In genomic region chr6:112903226-112903625, GRCm38 (mm10) we compare ENCODE assay signal across 12 mouse cellular contexts. TPM values are rescaled to one million over a fixed set of nuclear protein-coding genes. Genes with fewer than 3 reads are reported as not detected.
A peak's percentile ranks its signal among the peaks of the same experiment; 100 is the strongest.
DNase-seq lines count a peak whose midpoint lies in the region; ATAC-seq and TF ChIP-seq lines count a peak whose summit lies in the region.
"Had no signal": no experiment of that assay in that cellular context is flagged by ENCODE, and none has a peak within 500 bp of the region (broad histone marks: within the 10 kb centered on the region; RNA-seq: fewer than 3 reads in every experiment).

No protein-coding gene starts in this region.

- H3K9me3 ChIP-seq in intestine, embryonic 14.5 days (ENCODE audit: control insufficient read depth, low read length): no peaks in the 10 kb centered on the region
- no peaks in the 10 kb centered on the region for H3K9me3 ChIP-seq in intestine, postnatal 0 days (ENCODE audit: control insufficient read depth)
- H3K9me3 ChIP-seq in embryonic facial prominence, embryonic 12.5 days: no peaks in the 10 kb centered on the region
- no peaks in the 10 kb centered on the region for H3K9me3 ChIP-seq in hindbrain, postnatal 0 days (ENCODE audit: low read length)
- H3K9me3 ChIP-seq in neural tube, embryonic 14.5 days (ENCODE audit: control insufficient read depth, low read length): no peaks in the 10 kb centered on the region

- no peak for TF ChIP-seq POLR2A in thymus, adult 2 months (IDR thresholded peaks at IDR 0.05; ENCODE audit: control insufficient read depth, extremely low read depth, insufficient read depth, low read length, poor library complexity)

- DNase-seq in intestine, embryonic 14.5 days (ENCODE audit: low spot score): no peak
- peak; percentile 32 for DNase-seq in hindbrain, postnatal 0 days (ENCODE audit: low spot score)
- no peak for DNase-seq in lung, postnatal 36 days
- DNase-seq in left cerebral cortex, adult 11 months (ENCODE audit: low spot score): no peak
- DNase-seq in thymus, adult 2 months: no peak
- DNase-seq: B cell, adult 2 months; cerebellum, adult 18-20 months; heart, postnatal 36 days; lung, adult 18-20 months had no signal

- no peak for TF ChIP-seq CTCF in intestine, postnatal 0 days (IDR thresholded peaks at IDR 0.05; ENCODE audit: low read depth)
- TF ChIP-seq CTCF in hindbrain, postnatal 0 days (IDR thresholded peaks at IDR 0.05; ENCODE audit: low read depth): no peak
- TF ChIP-seq CTCF in thymus, adult 2 months (IDR thresholded peaks at IDR 0.05; ENCODE audit: borderline replicate concordance, control insufficient read depth, extremely low read depth, insufficient read depth, low read length, poor library complexity): no peak

- H3K27ac ChIP-seq in intestine, embryonic 14.5 days (ENCODE audit: low read depth): peak overlapping the region; percentile 27; the same call in 1 of the 2 replicates
- H3K27ac ChIP-seq in intestine, postnatal 0 days (ENCODE audit: low read depth, low read length): no peak overlapping the region
- peak overlapping the region; percentile 60; the same call in 1 of the 2 replicates for H3K27ac ChIP-seq in embryonic facial prominence, embryonic 12.5 days
- peak overlapping the region; percentile 66; the same call in 1 of the 2 replicates for H3K27ac ChIP-seq in hindbrain, postnatal 0 days
- H3K27ac ChIP-seq in neural tube, embryonic 14.5 days (ENCODE audit: low read depth, low read length): peak overlapping the region; percentile 79
- H3K27ac ChIP-seq in thymus, adult 2 months (ENCODE audit: control insufficient read depth, insufficient read depth, low read length): no peak overlapping the region

- WGBS in intestine, embryonic 14.5 days: 13% methylated on average over 7 of the region's 7 CpGs
- 29% methylated on average over 7 of the region's 7 CpGs for WGBS in intestine, postnatal 0 days
- WGBS in embryonic facial prominence, embryonic 12.5 days: 18% methylated on average over 7 of the region's 7 CpGs
- 7% methylated on average over 7 of the region's 7 CpGs for WGBS in hindbrain, postnatal 0 days
- WGBS in neural tube, embryonic 14.5 days: 5% methylated on average over 7 of the region's 7 CpGs
- WGBS in thymus, adult 2 months: 90% methylated on average over 7 of the region's 7 CpGs

- no peak overlapping the region for H3K9ac ChIP-seq in intestine, embryonic 14.5 days (ENCODE audit: low read length)
- H3K9ac ChIP-seq in intestine, postnatal 0 days (ENCODE audit: low read depth, low read length): no peak overlapping the region
- H3K9ac ChIP-seq in embryonic facial prominence, embryonic 12.5 days: no peak overlapping the region
- H3K9ac ChIP-seq in hindbrain, postnatal 0 days (replicated peaks; ENCODE audit: low read length): no peak overlapping the region; the same call in 1 of the 2 replicates
- H3K9ac ChIP-seq in neural tube, embryonic 14.5 days (replicated peaks; ENCODE audit: low read depth, low read length): no peak overlapping the region; the same call in 1 of the 2 replicates

- peak overlapping the region; percentile 6; the same call in 1 of the 2 replicates for H3K4me2 ChIP-seq in intestine, embryonic 14.5 days (ENCODE audit: low read length)
- no peak overlapping the region for H3K4me2 ChIP-seq in intestine, postnatal 0 days (replicated peaks; ENCODE audit: low read depth)
- no peak overlapping the region for H3K4me2 ChIP-seq in embryonic facial prominence, embryonic 12.5 days (replicated peaks)
- no peak overlapping the region for H3K4me2 ChIP-seq in hindbrain, postnatal 0 days (ENCODE audit: low read depth, low read length)
- peak overlapping the region; percentile 9; the same call in 1 of the 2 replicates for H3K4me2 ChIP-seq in neural tube, embryonic 14.5 days (ENCODE audit: low read depth, low read length)

- no peak overlapping the region for H3K4me3 ChIP-seq in intestine, embryonic 14.5 days (ENCODE audit: low read depth, low read length)
- H3K4me3 ChIP-seq in intestine, postnatal 0 days (ENCODE audit: low read depth, low read length): no peak overlapping the region
- H3K4me3 ChIP-seq in embryonic facial prominence, embryonic 12.5 days: no peak overlapping the region
- no peak overlapping the region for H3K4me3 ChIP-seq in hindbrain, postnatal 0 days (ENCODE audit: low read length)
- H3K4me3 ChIP-seq in neural tube, embryonic 14.5 days (ENCODE audit: low read depth, low read length): no peak overlapping the region
- no peak overlapping the region for H3K4me3 ChIP-seq in thymus, adult 2 months (ENCODE audit: control insufficient read depth, insufficient read depth, low read length)

- H3K4me1 ChIP-seq in intestine, embryonic 14.5 days (replicated peaks; ENCODE audit: control insufficient read depth, insufficient read depth, low read length): peaks cover 12% of the 10 kb centered on the region
- no peaks in the 10 kb centered on the region for H3K4me1 ChIP-seq in intestine, postnatal 0 days (replicated peaks; ENCODE audit: control insufficient read depth, insufficient read depth, low read length)
- H3K4me1 ChIP-seq in embryonic facial prominence, embryonic 12.5 days: peaks cover 25% of the 10 kb centered on the region; the same call in 1 of the 2 replicates
- H3K4me1 ChIP-seq in hindbrain, postnatal 0 days (ENCODE audit: insufficient read depth, low read length): peaks cover 40% of the 10 kb centered on the region
- H3K4me1 ChIP-seq in neural tube, embryonic 14.5 days (ENCODE audit: control insufficient read depth, insufficient read depth, low read length): peaks cover 45% of the 10 kb centered on the region
- no peaks in the 10 kb centered on the region for H3K4me1 ChIP-seq in thymus, adult 2 months (replicated peaks; ENCODE audit: control insufficient read depth, insufficient read depth, low read length)

- peak; percentile 28; the same call in 1 of the 2 replicates for ATAC-seq in intestine, embryonic 14.5 days (replicated peaks; ENCODE audit: low FRiP score, low TSS enrichment, low read depth)
- no peak for ATAC-seq in intestine, postnatal 0 days
- 0 out of 2 replicates have a peak, but pooled peaks have one; percentile 10 for ATAC-seq in embryonic facial prominence, embryonic 12.5 days (ENCODE audit: insufficient number of reproducible peaks, insufficient read depth, low FRiP score, low TSS enrichment)
- ATAC-seq in hindbrain, postnatal 0 days: peak; percentile 44; the same call in 1 of the 2 replicates
- peak; percentile 67 for ATAC-seq in neural tube, embryonic 14.5 days (ENCODE audit: low read depth)

- H3K27me3 ChIP-seq in intestine, embryonic 14.5 days (replicated peaks; ENCODE audit: control insufficient read depth, insufficient read depth, low read length): no peaks in the 10 kb centered on the region
- H3K27me3 ChIP-seq in intestine, postnatal 0 days (replicated peaks; ENCODE audit: control insufficient read depth, insufficient read depth, low read length): no peaks in the 10 kb centered on the region
- H3K27me3 ChIP-seq in embryonic facial prominence, embryonic 12.5 days: no peaks in the 10 kb centered on the region
- no peaks in the 10 kb centered on the region for H3K27me3 ChIP-seq in hindbrain, postnatal 0 days (ENCODE audit: insufficient read depth, low read length)
- H3K27me3 ChIP-seq in neural tube, embryonic 14.5 days (ENCODE audit: control insufficient read depth, insufficient read depth, low read length): no peaks in the 10 kb centered on the region
- no peaks in the 10 kb centered on the region for H3K27me3 ChIP-seq in thymus, adult 2 months (ENCODE audit: control insufficient read depth, insufficient read depth, low read length)

- H3K36me3 ChIP-seq in intestine, embryonic 14.5 days (ENCODE audit: control insufficient read depth, insufficient read depth, low read length): no peaks in the 10 kb centered on the region
- no peaks in the 10 kb centered on the region for H3K36me3 ChIP-seq in intestine, postnatal 0 days (ENCODE audit: control insufficient read depth, insufficient read depth)
- H3K36me3 ChIP-seq in embryonic facial prominence, embryonic 12.5 days: no peaks in the 10 kb centered on the region
- H3K36me3 ChIP-seq in hindbrain, postnatal 0 days (ENCODE audit: insufficient read depth, low read length): no peaks in the 10 kb centered on the region
- no peaks in the 10 kb centered on the region for H3K36me3 ChIP-seq in neural tube, embryonic 14.5 days (ENCODE audit: control insufficient read depth, insufficient read depth, low read length)
- no peaks in the 10 kb centered on the region for H3K36me3 ChIP-seq in thymus, adult 2 months (ENCODE audit: control insufficient read depth, insufficient read depth, low read length)

RNA-seq across cellular contexts. Expression of gene Srgap3, which starts 43.8 kb away (rescaled TPM):
- 5.5 and 6.8 TPM in 2 replicates for polyA plus RNA-seq in intestine, embryonic 14.5 days (2014; fragmentation: Nextera tagmentation; extraction: Ambion mirVana)
- 0.50 and 0.58 TPM in 2 replicates for polyA plus RNA-seq in intestine, postnatal 0 days (2015; fragmentation: Nextera tagmentation; extraction: Ambion mirVana)
- 8.9 and 9.0 TPM in 2 replicates for polyA plus RNA-seq in embryonic facial prominence, embryonic 12.5 days (2016; fragmentation: Nextera tagmentation; extraction: Ambion mirVana)
- 49.4 and 55.8 TPM in 2 replicates for total RNA-seq in hindbrain, postnatal 0 days (2014; rRNA removed)
- polyA plus RNA-seq in hindbrain, postnatal 0 days (2015; fragmentation: Nextera tagmentation; extraction: Ambion mirVana): 20.6 and 23.7 TPM in 2 replicates
- 44.7 and 68.2 TPM in 2 replicates for polyA plus RNA-seq in neural tube, embryonic 14.5 days (2014; fragmentation: Nextera tagmentation; extraction: Ambion mirVana)
- polyA plus RNA-seq in thymus, adult 2 months (2012; rRNA removed): 3.7 and 3.8 TPM in 2 replicates

Comparison
In these comparisons a context has a peak if more than half of its experiments do, and no peak if none do; other contexts are left out.
1. H3K27ac ChIP-seq: peak in intestine, embryonic 14.5 days (single experiment), embryonic facial prominence, embryonic 12.5 days (single experiment), hindbrain, postnatal 0 days (single experiment) and neural tube, embryonic 14.5 days (single experiment); none in intestine, postnatal 0 days (single experiment) and thymus, adult 2 months (single experiment).
2. H3K4me2 ChIP-seq: peak in intestine, embryonic 14.5 days (single experiment) and neural tube, embryonic 14.5 days (single experiment); none in intestine, postnatal 0 days (single experiment), embryonic facial prominence, embryonic 12.5 days (single experiment) and hindbrain, postnatal 0 days (single experiment).